Mouse (Mus musculus) MEL (cell line): Measurements from ENCODE around the gene Sema3e. TPM values are rescaled to one million over a fixed set of nuclear protein-coding genes. Genes with fewer than 3 reads are reported as not detected.

Experiments
- DNase-seq: peaks from one replicate; pipeline ENCODE4 v3.0.0; 2011; ENCODE audit warnings: low read depth, low spot score
- H3K27ac ChIP-seq: 2 replicates; pipeline ENCODE4 v1.5.1; 2012; ENCODE audit warnings: low read depth, mild to moderate bottlenecking, control low read depth, low read length, moderate library complexity; ENCODE audit not compliant: control insufficient read depth
- H3K27me3 ChIP-seq, 2 experiments: fragments of 150-350 bp in 1 of 2; sonication (generic) in 1 of 2; 2 replicates each; pipeline ENCODE4 v1.6.1; 2012; ENCODE audit warnings: low read length in 2 of 2, mild to moderate bottlenecking in 2 of 2, improper control_type of control experiment in 1 of 2, moderate library complexity in 1 of 2; ENCODE audit not compliant: insufficient read depth in 2 of 2, control insufficient read depth in 1 of 2
- H3K36me3 ChIP-seq, 2 experiments: 2 replicates each; pipeline ENCODE4 v1.6.1; 2012 to 2014; ENCODE audit warnings: low read length in 2 of 2, improper control_type of control experiment in 1 of 2, inconsistent platforms in 1 of 2, mild to moderate bottlenecking in 1 of 2; ENCODE audit not compliant: insufficient read depth in 2 of 2, control insufficient read depth in 1 of 2
- H3K4me1 ChIP-seq, 2 experiments: fragments of 150-350 bp in 1 of 2; sonication (generic) in 1 of 2; 2 replicates each; pipeline ENCODE4 v1.6.1; 2012; ENCODE audit warnings: low read length in 2 of 2, improper control_type of control experiment in 1 of 2, mild to moderate bottlenecking in 1 of 2; ENCODE audit not compliant: insufficient read depth in 2 of 2, control insufficient read depth in 1 of 2
- H3K4me3 ChIP-seq, 2 experiments: fragments of 150-350 bp in 1 of 2; sonication (generic) in 1 of 2; 2 replicates each; pipeline ENCODE4 v1.5.1; 2012; ENCODE audit warnings: low read depth in 2 of 2, low read length in 2 of 2, mild to moderate bottlenecking in 2 of 2, moderate library complexity in 2 of 2, control low read depth in 1 of 2, improper control_type of control experiment in 1 of 2; ENCODE audit not compliant: control insufficient read depth in 1 of 2, insufficient read depth in 1 of 2
- H3K79me2 ChIP-seq: 2 replicates; pipeline ENCODE4 v1.6.1; 2012; ENCODE audit warnings: mild to moderate bottlenecking, low read length, moderate library complexity; ENCODE audit not compliant: control insufficient read depth, poor library complexity, insufficient read depth
- H3K9ac ChIP-seq: 2 replicates; pipeline ENCODE4 v1.6.1; 2012; ENCODE audit warnings: low read depth, mild to moderate bottlenecking, control low read depth, low read length, moderate library complexity; ENCODE audit not compliant: control insufficient read depth, poor library complexity, severe bottlenecking
- H3K9me3 ChIP-seq: fragments of 150-350 bp; sonication (generic); replicated peaks from 2 replicates; pipeline ENCODE4 v1.6.1; 2012; ENCODE audit warnings: mild to moderate bottlenecking, low read length, improper control_type of control experiment, moderate library complexity; ENCODE audit not compliant: insufficient read depth
- CHD1 ChIP-seq: IDR thresholded peaks from 2 replicates; pipeline ENCODE4 v1.6.1; 2012; ENCODE audit warnings: low read depth, mild to moderate bottlenecking, inconsistent platforms, low read length, improper control_type of control experiment
- CHD2 ChIP-seq: IDR thresholded peaks from 2 replicates; pipeline ENCODE4 v1.6.1; 2011; ENCODE audit warnings: low read length, improper control_type of control experiment
- CTCF ChIP-seq, 3 experiments: IDR thresholded peaks in 2 of 3; conservative IDR thresholded peaks in 1 of 3; 2 replicates each; pipeline ENCODE4 v1.5.1; 2011 to 2012; ENCODE audit warnings: low read length in 3 of 3, low read depth in 2 of 3, mild to moderate bottlenecking in 2 of 3, improper control_type of control experiment in 1 of 3, inconsistent platforms in 1 of 3, mixed read lengths in 1 of 3, moderate library complexity in 1 of 3; ENCODE audit not compliant: control insufficient read depth in 1 of 3, insufficient read depth in 1 of 3, poor library complexity in 1 of 3, severe bottlenecking in 1 of 3
- EP300 ChIP-seq, 2 experiments: IDR thresholded peaks; 2 replicates each; pipeline ENCODE4 v1.6.1; 2011; ENCODE audit warnings: improper control_type of control experiment in 2 of 2, low read length in 2 of 2, low read depth in 1 of 2, mild to moderate bottlenecking in 1 of 2
- ETS1 ChIP-seq: IDR thresholded peaks from 2 replicates; pipeline ENCODE4 v1.6.1; 2012; ENCODE audit warnings: low read depth, mild to moderate bottlenecking, inconsistent platforms, low read length, improper control_type of control experiment, moderate library complexity
- GABPA ChIP-seq: IDR thresholded peaks from 2 replicates; pipeline ENCODE4 v1.6.1; 2012; ENCODE audit warnings: low read depth, mild to moderate bottlenecking, inconsistent platforms, low read length, improper control_type of control experiment, moderate library complexity
- GATA1 ChIP-seq: IDR thresholded peaks from 2 replicates; pipeline ENCODE4 v1.6.1; 2011; ENCODE audit warnings: low read depth, low read length, improper control_type of control experiment
- HCFC1 ChIP-seq: IDR thresholded peaks from 2 replicates; pipeline ENCODE4 v1.6.1; 2012; ENCODE audit warnings: low read depth, mild to moderate bottlenecking, inconsistent platforms, low read length, improper control_type of control experiment, moderate library complexity
- MAX ChIP-seq: IDR thresholded peaks from 2 replicates; pipeline ENCODE4 v1.6.1; 2011; ENCODE audit warnings: low read length, improper control_type of control experiment
- MAZ ChIP-seq: IDR thresholded peaks from 2 replicates; pipeline ENCODE4 v1.6.1; 2012; ENCODE audit warnings: low read depth, mild to moderate bottlenecking, inconsistent platforms, low read length, improper control_type of control experiment
- MEF2A ChIP-seq: IDR thresholded peaks from 2 replicates; pipeline ENCODE4 v1.6.1; 2014; ENCODE audit warnings: low read depth, mild to moderate bottlenecking, inconsistent platforms, low read length, improper control_type of control experiment; ENCODE audit not compliant: poor library complexity, insufficient replicate concordance, severe bottlenecking; ENCODE audit errors: extremely low read depth
- MYB ChIP-seq: IDR thresholded peaks from 2 replicates; pipeline ENCODE4 v1.6.1; 2011; ENCODE audit warnings: mild to moderate bottlenecking, low read depth, low read length, improper control_type of control experiment
- MYC ChIP-seq: IDR thresholded peaks from 2 replicates; pipeline ENCODE4 v1.6.1; 2011; ENCODE audit warnings: low read depth, mild to moderate bottlenecking, low read length, improper control_type of control experiment, moderate library complexity
- NELFE ChIP-seq: IDR thresholded peaks from 2 replicates; pipeline ENCODE4 v1.6.1; 2011; ENCODE audit warnings: low read depth, low read length, improper control_type of control experiment
- NRF1 ChIP-seq: IDR thresholded peaks from 2 replicates; pipeline ENCODE4 v1.6.1; 2014; ENCODE audit warnings: low read depth, mild to moderate bottlenecking, inconsistent platforms, low read length, improper control_type of control experiment, moderate library complexity; ENCODE audit not compliant: poor library complexity, insufficient read depth, severe bottlenecking
- POLR2A ChIP-seq, 2 experiments: IDR thresholded peaks; 2 replicates each; pipeline ENCODE4 v1.6.1; 2011 to 2012; ENCODE audit warnings: low read length in 2 of 2, mild to moderate bottlenecking in 2 of 2, control low read depth in 1 of 2, improper control_type of control experiment in 1 of 2, low read depth in 1 of 2, moderate library complexity in 1 of 2; ENCODE audit not compliant: control insufficient read depth in 1 of 2, insufficient read depth in 1 of 2, poor library complexity in 1 of 2
- POLR2AphosphoS5 ChIP-seq: IDR thresholded peaks from 2 replicates; pipeline ENCODE4 v1.6.1; 2012; ENCODE audit warnings: low read depth, borderline replicate concordance, mild to moderate bottlenecking, inconsistent platforms, low read length, moderate library complexity, mixed read lengths
- RAD21 ChIP-seq: IDR thresholded peaks from 2 replicates; pipeline ENCODE4 v1.6.1; 2011; ENCODE audit warnings: mild to moderate bottlenecking, low read depth, low read length, improper control_type of control experiment
- SMC3 ChIP-seq: IDR thresholded peaks from 2 replicates; pipeline ENCODE4 v1.6.1; 2011; ENCODE audit warnings: low read depth, low read length, improper control_type of control experiment
- USF1 ChIP-seq: IDR thresholded peaks from 2 replicates; pipeline ENCODE4 v1.6.1; 2014; ENCODE audit warnings: low read depth, mild to moderate bottlenecking, inconsistent platforms, low read length, improper control_type of control experiment, moderate library complexity
- ZKSCAN1 ChIP-seq: IDR thresholded peaks from 2 replicates; pipeline ENCODE4 v1.6.1; 2012; ENCODE audit warnings: low read depth, mild to moderate bottlenecking, inconsistent platforms, low read length, improper control_type of control experiment, moderate library complexity
- polyA plus RNA-seq, 2 experiments: library from polyadenylated mRNA; stranded (reverse) in 1 of 2; unstranded in 1 of 2; fragments of >175 nt in 1 of 2; fragments of >200 nt in 1 of 2; gene quantifications; 2 replicates each; pipeline versions ENCODE4 v1.2.1 to v1.2.4; 2012; ENCODE audit warnings: low replicate concordance in 2 of 2, low read depth in 1 of 2; ENCODE audit not compliant: insufficient read length in 2 of 2, insufficient read depth in 1 of 2, missing spikeins in 1 of 2
- total RNA-seq: library from RNA; depleted of rRNA; stranded (reverse); fragments of 300-350 nt; gene quantifications from 2 replicates; pipeline ENCODE4 v1.2.3, GENCODE M21; 2012

Gene Sema3e
- total and polyA plus RNA-seq, 3 experiments = not detected

DNA sequence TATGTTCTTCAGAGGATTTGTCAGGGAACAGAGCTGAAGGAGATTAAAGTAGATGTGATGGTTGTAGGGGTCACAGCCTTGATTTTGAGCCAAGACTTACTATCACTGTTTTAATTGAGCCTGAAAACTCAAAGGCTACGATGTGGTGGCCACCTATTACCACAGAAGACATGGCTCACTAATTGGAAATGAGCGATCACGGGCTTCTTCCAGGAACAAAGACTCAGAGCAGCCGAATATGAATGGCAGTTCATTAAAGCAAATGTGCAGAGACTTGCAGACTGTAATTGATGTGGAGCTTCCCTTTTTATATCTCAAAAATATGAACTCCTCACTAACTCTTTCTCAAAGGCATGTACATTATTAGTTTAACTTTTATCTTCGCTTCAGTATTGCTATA, 96.8 kb downstream of the Sema3e start:
- no peaks in the 10 kb centered on the region for H3K79me2 ChIP-seq
- H3K27me3 ChIP-seq = no peaks in the 10 kb centered on the region
- no peaks in the 10 kb centered on the region for H3K36me3 ChIP-seq
- no peaks in the 10 kb centered on the region for H3K4me1 ChIP-seq
- H3K27ac ChIP-seq = no peak overlapping the region
- TF ChIP-seq NELFE (no peak), SMC3 (no peak)
- no peaks in the 10 kb centered on the region for H3K9me3 ChIP-seq
- no peak overlapping the region for H3K4me3 ChIP-seq
- DNase-seq = no peak
- no peak overlapping the region for H3K9ac ChIP-seq

DNA sequence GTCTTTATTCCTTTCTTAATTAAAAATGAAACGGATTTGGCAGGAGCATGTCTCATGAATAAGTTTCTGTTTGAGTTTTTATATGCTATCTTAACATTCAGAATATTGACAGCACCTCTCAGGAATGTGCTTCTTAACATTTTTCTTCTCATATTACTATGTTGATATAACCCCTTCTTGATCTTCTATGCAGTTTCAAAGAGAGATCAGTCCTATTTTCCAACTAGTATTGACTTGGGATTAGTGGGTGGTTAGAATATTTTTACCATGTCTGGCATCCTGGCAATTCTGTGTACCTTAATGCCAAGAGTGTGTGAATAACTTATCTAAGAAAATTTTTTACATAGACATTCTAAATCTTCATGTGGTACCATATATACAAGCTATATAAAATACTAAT, 101.5 kb downstream of the Sema3e start:
- Histone ChIP-seq H3K9me3 (no peaks in the 10 kb centered on the region), H3K27ac (no peak overlapping the region), H3K79me2 (no peaks in the 10 kb centered on the region), H3K4me3 (no peak overlapping the region), H3K36me3 (no peaks in the 10 kb centered on the region), H3K27me3 (no peaks in the 10 kb centered on the region; a peak in 1 of 4 replicates), H3K4me1 (no peaks in the 10 kb centered on the region), H3K9ac (no peak overlapping the region)
- DNase-seq = no peak
- TF ChIP-seq MAX (no peak), GATA1 (no peak), MYC (no peak), EP300 (IDR thresholded peaks at IDR 0.05; ENCODE audit: low read depth in 1 of 2, low read length in 2 of 2) (no peak), POLR2AphosphoS5 (no peak), CTCF (IDR thresholded peaks at IDR 0.05 in 2 of 3, conservative IDR thresholded peaks at IDR 0.05 in 1 of 3; ENCODE audit: control insufficient read depth in 1 of 3, insufficient read depth in 1 of 3, low read depth in 2 of 3, low read length in 3 of 3, poor library complexity in 1 of 3, severe bottlenecking in 1 of 3) (no peak), CHD1 (no peak), GABPA (no peak), CHD2 (no peak), MEF2A (no peak), ETS1 (no peak), NRF1 (no peak)

- Histone ChIP-seq H3K27ac (no peak overlapping the region), H3K4me1 (no peaks in the 10 kb centered on the region), H3K9me3 (no peaks in the 10 kb centered on the region), H3K4me3 (no peak overlapping the region), H3K36me3 (no peaks in the 10 kb centered on the region), H3K79me2 (no peaks in the 10 kb centered on the region), H3K27me3 (no peaks in the 10 kb centered on the region), H3K9ac (no peak overlapping the region)
- no peak for DNase-seq
- TF ChIP-seq USF1 (no peak), HCFC1 (no peak), GATA1 (no peak), POLR2A (IDR thresholded peaks at IDR 0.05; ENCODE audit: control insufficient read depth in 1 of 2, insufficient read depth in 1 of 2, low read depth in 1 of 2, low read length in 2 of 2, poor library complexity in 1 of 2) (no peak), MYB (no peak), MAZ (no peak), ZKSCAN1 (no peak), CTCF (IDR thresholded peaks at IDR 0.05 in 2 of 3, conservative IDR thresholded peaks at IDR 0.05 in 1 of 3; ENCODE audit: control insufficient read depth in 1 of 3, insufficient read depth in 1 of 3, low read depth in 2 of 3, low read length in 3 of 3, poor library complexity in 1 of 3, severe bottlenecking in 1 of 3) (no peak), RAD21 (no peak), EP300 (IDR thresholded peaks at IDR 0.05; ENCODE audit: low read depth in 1 of 2, low read length in 2 of 2) (no peak)
Observed at GRCm38 (mm10) chr5:14135929-14136328, 110.9 kb downstream of the Sema3e start.
